Mouse (Mus musculus): ENCODE results near the gene Fbxw7. TPM values are rescaled to one million over a fixed set of nuclear protein-coding genes. Genes with fewer than 3 reads are reported as not detected.

Fbxw7 gene
- total and polyA plus RNA-seq, 3 experiments: 5.8 to 27.5 (median 16.8) TPM

DNA sequence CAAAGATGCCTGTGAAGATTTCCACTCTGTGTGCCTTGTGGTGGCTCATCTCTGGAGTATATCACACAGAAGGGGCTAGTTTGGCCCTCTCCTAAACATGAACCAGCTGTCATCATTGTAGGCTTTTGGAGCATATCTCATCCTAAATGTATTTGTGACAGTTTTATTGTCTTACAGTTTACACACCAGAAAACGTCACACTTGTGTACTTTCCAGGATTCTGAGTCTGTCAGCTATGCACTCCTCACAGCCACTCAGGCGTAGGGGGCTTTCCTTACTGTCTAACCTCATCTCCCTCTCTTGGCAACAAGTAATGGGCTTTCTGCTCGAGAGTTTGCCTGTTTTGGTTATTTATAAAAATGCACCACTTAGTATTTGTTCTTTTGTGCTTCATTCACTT, 50.6 kb downstream of the Fbxw7 start:
- DNase-seq (ENCODE audit: low spot score) (no peak), ATAC-seq (ENCODE audit: extremely low read depth, insufficient number of reproducible peaks, low FRiP score, poor library complexity, severe bottlenecking) (no peak)
- TF ChIP-seq GATA2 (IDR thresholded peaks at IDR 0.05; ENCODE audit: borderline replicate concordance, low read depth, low read length) (no peak), CTCF (IDR thresholded peaks at IDR 0.05; ENCODE audit: low read depth, low read length) (no peak), GATA1 (IDR thresholded peaks at IDR 0.05; ENCODE audit: borderline replicate concordance, low read length) (no peak), POLR2AphosphoS5 (IDR thresholded peaks at IDR 0.05; ENCODE audit: insufficient replicate concordance, low read depth, low read length) (no peak), TAL1 (conservative IDR thresholded peaks at IDR 0.05; ENCODE audit: low read depth, low read length) (no peak)

DNA sequence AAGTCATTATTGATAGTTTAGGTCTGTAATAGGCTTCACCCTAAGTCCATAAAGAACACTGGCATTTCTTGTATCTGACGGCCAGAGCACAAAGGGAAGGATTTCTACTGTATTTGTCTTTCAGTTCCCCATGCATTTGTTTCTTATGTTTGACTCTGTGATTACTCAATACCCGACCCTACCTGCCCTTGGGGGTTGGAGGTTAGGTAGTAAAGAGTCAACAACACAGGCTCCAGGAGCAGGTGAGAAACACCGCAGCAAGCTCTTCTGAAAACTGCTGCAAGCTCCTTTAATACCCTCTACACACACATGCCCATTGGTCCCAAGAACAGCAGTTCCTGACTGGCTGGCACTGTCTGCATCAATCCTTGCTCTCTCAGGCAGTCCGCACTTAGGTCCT, 51.8 kb downstream of the Fbxw7 start:
- Histone ChIP-seq H3K9me3 (replicated peaks) (no peaks in the 10 kb centered on the region), H3K4me3 (ENCODE audit: low read depth, low read length) (no peak overlapping the region), H3K4me1 (ENCODE audit: insufficient read depth, low read depth, low read length) (peaks cover 12% of the 10 kb centered on the region), H3K36me3 (replicated peaks) (peaks cover 50% of the 10 kb centered on the region), H3K27me3 (ENCODE audit: insufficient read depth, low read length) (no peaks in the 10 kb centered on the region)
- DNase-seq (ENCODE audit: low spot score) (no peak), ATAC-seq (ENCODE audit: extremely low read depth, insufficient number of reproducible peaks, low FRiP score, poor library complexity, severe bottlenecking) (no peak)
- TF ChIP-seq POLR2AphosphoS5 (IDR thresholded peaks at IDR 0.05; ENCODE audit: insufficient replicate concordance, low read depth, low read length) (no peak), GATA1 (IDR thresholded peaks at IDR 0.05; ENCODE audit: borderline replicate concordance, low read length) (no peak), GATA2 (IDR thresholded peaks at IDR 0.05; ENCODE audit: borderline replicate concordance, low read depth, low read length) (no peak), TAL1 (conservative IDR thresholded peaks at IDR 0.05; ENCODE audit: low read depth, low read length) (no peak), CTCF (IDR thresholded peaks at IDR 0.05; ENCODE audit: low read depth, low read length) (no peak)

More for the DNA sequence above, 50.6 kb downstream of the Fbxw7 start:
- H3K27me3 ChIP-seq (ENCODE audit: insufficient read depth, low read length): no peaks in the 10 kb centered on the region
- peaks cover 13% of the 10 kb centered on the region for H3K4me1 ChIP-seq (ENCODE audit: insufficient read depth, low read depth, low read length)
- H3K4me3 ChIP-seq (ENCODE audit: low read depth, low read length): no peak overlapping the region
- no peaks in the 10 kb centered on the region for H3K9me3 ChIP-seq (replicated peaks)
- peaks cover 47% of the 10 kb centered on the region for H3K36me3 ChIP-seq (replicated peaks)

- no peaks in the 10 kb centered on the region for H3K27me3 ChIP-seq (ENCODE audit: insufficient read depth, low read length)
- ATAC-seq (ENCODE audit: extremely low read depth, insufficient number of reproducible peaks, low FRiP score, poor library complexity, severe bottlenecking): no peak
- no peak for TF ChIP-seq GATA2 (IDR thresholded peaks at IDR 0.05; ENCODE audit: borderline replicate concordance, low read depth, low read length)
- no peak for TF ChIP-seq CTCF (IDR thresholded peaks at IDR 0.05; ENCODE audit: low read depth, low read length)
- TF ChIP-seq POLR2AphosphoS5 (IDR thresholded peaks at IDR 0.05; ENCODE audit: insufficient replicate concordance, low read depth, low read length): no peak
- no peak for TF ChIP-seq GATA1 (IDR thresholded peaks at IDR 0.05; ENCODE audit: borderline replicate concordance, low read length)
- TF ChIP-seq TAL1 (conservative IDR thresholded peaks at IDR 0.05; ENCODE audit: low read depth, low read length): no peak
- H3K4me1 ChIP-seq (ENCODE audit: insufficient read depth, low read depth, low read length): peaks cover 12% of the 10 kb centered on the region
- DNase-seq (ENCODE audit: low spot score): no peak
- no peak overlapping the region for H3K4me3 ChIP-seq (ENCODE audit: low read depth, low read length)
- H3K36me3 ChIP-seq (replicated peaks): peaks cover 51% of the 10 kb centered on the region
- H3K9me3 ChIP-seq (replicated peaks): no peaks in the 10 kb centered on the region
Observed at GRCm38 (mm10) chr3:84867434-84867975, 52.4 kb downstream of the Fbxw7 start.

GRCm38 (mm10) chr3:84867991-84868390, 52.9 kb downstream of the Fbxw7 start:
- no peak for DNase-seq (ENCODE audit: low spot score)
- no peak for ATAC-seq (ENCODE audit: extremely low read depth, insufficient number of reproducible peaks, low FRiP score, poor library complexity, severe bottlenecking)
- no peaks in the 10 kb centered on the region for H3K9me3 ChIP-seq (replicated peaks)
- no peaks in the 10 kb centered on the region for H3K27me3 ChIP-seq (ENCODE audit: insufficient read depth, low read length)
- H3K4me3 ChIP-seq (ENCODE audit: low read depth, low read length): no peak overlapping the region
- H3K4me1 ChIP-seq (ENCODE audit: insufficient read depth, low read depth, low read length): peaks cover 12% of the 10 kb centered on the region
- H3K36me3 ChIP-seq (replicated peaks): peaks cover 54% of the 10 kb centered on the region
- TF ChIP-seq TAL1 (conservative IDR thresholded peaks at IDR 0.05; ENCODE audit: low read depth, low read length) (no peak), POLR2AphosphoS5 (IDR thresholded peaks at IDR 0.05; ENCODE audit: insufficient replicate concordance, low read depth, low read length) (no peak), CTCF (IDR thresholded peaks at IDR 0.05; ENCODE audit: low read depth, low read length) (no peak), GATA2 (IDR thresholded peaks at IDR 0.05; ENCODE audit: borderline replicate concordance, low read depth, low read length) (no peak), GATA1 (IDR thresholded peaks at IDR 0.05; ENCODE audit: borderline replicate concordance, low read length) (no peak)

DNA sequence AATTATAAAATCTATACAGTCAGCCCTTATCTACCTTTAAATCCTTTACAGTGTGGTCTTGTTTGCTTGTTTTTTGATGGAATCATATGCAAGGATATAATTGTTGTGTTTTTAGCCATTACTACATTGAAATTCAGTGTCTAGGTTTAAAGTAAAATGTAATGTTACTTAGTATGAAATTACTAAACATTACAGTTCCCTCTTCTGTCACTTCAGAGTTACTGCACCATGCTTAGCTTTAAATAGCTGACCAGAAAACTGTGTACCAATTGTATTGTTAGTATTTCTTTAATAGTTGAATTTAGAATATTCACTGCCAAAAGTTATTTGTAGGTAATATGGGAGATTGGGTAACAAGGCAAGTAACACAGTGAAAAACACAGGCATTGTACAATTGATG, 55.1 kb downstream of the Fbxw7 start:
- DNase-seq (ENCODE audit: low spot score) (no peak), ATAC-seq (ENCODE audit: extremely low read depth, insufficient number of reproducible peaks, low FRiP score, poor library complexity, severe bottlenecking) (no peak)
- Histone ChIP-seq H3K4me1 (ENCODE audit: insufficient read depth, low read depth, low read length) (peaks cover 12% of the 10 kb centered on the region), H3K9me3 (replicated peaks) (no peaks in the 10 kb centered on the region), H3K36me3 (replicated peaks) (peaks cover 52% of the 10 kb centered on the region), H3K4me3 (ENCODE audit: low read depth, low read length) (no peak overlapping the region), H3K27me3 (ENCODE audit: insufficient read depth, low read length) (no peaks in the 10 kb centered on the region)
- no peak for TF ChIP-seq CTCF (IDR thresholded peaks at IDR 0.05; ENCODE audit: low read depth, low read length)
- no peak for TF ChIP-seq GATA1 (IDR thresholded peaks at IDR 0.05; ENCODE audit: borderline replicate concordance, low read length)
- no peak for TF ChIP-seq POLR2AphosphoS5 (IDR thresholded peaks at IDR 0.05; ENCODE audit: insufficient replicate concordance, low read depth, low read length)
- no peak for TF ChIP-seq TAL1 (conservative IDR thresholded peaks at IDR 0.05; ENCODE audit: low read depth, low read length)
- TF ChIP-seq GATA2 (IDR thresholded peaks at IDR 0.05; ENCODE audit: borderline replicate concordance, low read depth, low read length): no peak

DNA sequence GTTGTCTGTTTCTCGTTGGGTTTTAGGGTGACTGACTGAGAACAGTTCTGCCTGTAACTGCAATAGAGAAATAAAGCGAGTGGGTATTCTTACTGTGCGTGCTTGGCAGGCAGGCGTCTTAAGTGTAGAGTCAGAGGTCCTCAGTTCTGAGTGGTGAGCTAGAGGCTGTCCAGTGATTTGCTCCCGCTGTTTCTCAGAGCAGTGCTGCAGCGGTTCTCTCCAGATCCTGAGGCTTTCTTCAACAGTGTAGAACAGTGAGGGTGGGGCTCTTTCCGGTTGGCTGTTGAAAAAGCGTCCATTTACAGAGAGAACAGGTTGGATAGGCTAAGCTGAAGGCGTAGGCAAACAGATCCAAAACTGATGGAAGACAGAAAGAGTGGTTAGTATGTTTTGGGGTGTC, 60.2 kb downstream of the Fbxw7 start:
- DNase-seq (ENCODE audit: low spot score): no peak

More for the DNA sequence above, 60.2 kb downstream of the Fbxw7 start:
- H3K36me3 ChIP-seq (replicated peaks): peaks cover 39% of the 10 kb centered on the region
- no peaks in the 10 kb centered on the region for H3K4me1 ChIP-seq (ENCODE audit: insufficient read depth, low read depth, low read length)
- TF ChIP-seq GATA1 (IDR thresholded peaks at IDR 0.05; ENCODE audit: borderline replicate concordance, low read length): no peak
- no peak for TF ChIP-seq GATA2 (IDR thresholded peaks at IDR 0.05; ENCODE audit: borderline replicate concordance, low read depth, low read length)
- no peak for TF ChIP-seq CTCF (IDR thresholded peaks at IDR 0.05; ENCODE audit: low read depth, low read length)
- TF ChIP-seq POLR2AphosphoS5 (IDR thresholded peaks at IDR 0.05; ENCODE audit: insufficient replicate concordance, low read depth, low read length): no peak
- H3K9me3 ChIP-seq (replicated peaks): no peaks in the 10 kb centered on the region
- no peak for ATAC-seq (ENCODE audit: extremely low read depth, insufficient number of reproducible peaks, low FRiP score, poor library complexity, severe bottlenecking)
- no peak overlapping the region for H3K4me3 ChIP-seq (ENCODE audit: low read depth, low read length)
- H3K27me3 ChIP-seq (ENCODE audit: insufficient read depth, low read length): no peaks in the 10 kb centered on the region

Measured in G1E (cell line).